Mouse (Mus musculus) adrenal gland, adult (tissue): ENCODE data around the gene Tcf15.

Source experiments
- DNase-seq, 2 experiments: peaks; one replicate each; pipeline ENCODE4 v3.0.0; 2022 to 2023; ENCODE audit warnings: low spot score in 1 of 2; ENCODE audit not compliant: inconsistent age in 2 of 2

The Tcf15 gene

DNA sequence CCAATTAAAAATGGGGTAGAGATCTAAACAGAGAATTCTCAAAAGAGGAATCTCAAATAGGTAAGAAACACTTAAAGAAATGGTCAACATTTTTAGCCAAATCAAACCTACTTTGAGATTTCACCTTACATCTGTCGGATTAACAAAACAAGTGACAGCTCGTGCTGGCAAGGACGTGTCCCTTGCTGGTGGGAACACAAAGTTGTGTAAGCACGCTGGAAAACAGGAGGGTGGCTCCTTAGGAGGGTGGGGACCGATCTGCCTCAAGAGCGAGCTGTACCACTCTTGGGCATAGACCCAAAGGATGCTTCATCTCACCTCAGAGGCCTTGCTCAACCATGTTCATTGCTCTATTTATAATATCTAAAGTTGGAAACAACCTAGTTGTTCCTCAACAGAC lies 22.9 kb downstream of the Tcf15 start:
- no peak for DNase-seq

DNA sequence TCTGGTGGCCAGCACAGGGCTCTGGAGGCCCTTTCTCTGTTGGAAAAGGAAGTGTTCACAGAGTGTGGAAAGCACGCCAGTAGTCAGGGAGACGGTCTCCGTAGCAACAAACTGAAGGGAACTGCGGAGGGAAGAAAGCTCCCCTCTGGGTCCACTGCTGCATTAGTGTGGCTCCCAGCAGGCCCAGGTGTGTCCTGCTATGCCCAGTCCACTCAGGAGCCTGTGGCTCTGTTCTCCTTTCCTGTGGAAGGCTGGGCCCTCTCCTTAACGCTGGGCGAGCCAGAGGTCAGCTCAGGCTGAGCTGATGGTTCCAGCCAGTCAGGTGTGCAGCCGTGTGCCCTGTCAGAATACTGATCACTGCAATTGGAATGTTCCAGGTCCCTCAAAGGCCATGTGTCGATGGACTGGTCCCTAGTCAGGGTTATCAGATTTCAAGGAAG lies 24.5 kb downstream of the Tcf15 start:
- peak in 1 of 2 experiments; percentile 55 for DNase-seq

DNA sequence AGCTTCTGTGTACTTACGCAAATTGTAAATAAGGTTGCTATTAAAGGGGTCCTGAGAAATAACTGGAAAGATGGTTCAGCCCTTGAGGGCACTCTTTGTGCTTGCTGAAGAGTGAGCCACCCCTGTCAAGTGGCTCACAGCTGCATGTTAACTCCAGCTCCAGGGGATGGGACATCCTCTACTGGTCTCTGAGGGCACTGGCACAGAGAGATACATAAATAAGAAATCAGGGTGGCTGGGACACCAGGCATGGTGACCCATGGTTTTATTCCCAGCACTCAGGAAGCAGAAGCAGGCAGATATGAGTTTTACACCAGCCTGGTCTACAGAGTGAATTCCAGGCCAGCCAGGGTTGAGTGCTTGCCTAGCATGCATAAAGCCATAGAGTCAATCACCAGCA lies 26.0 kb downstream of the Tcf15 start:
- no peak for DNase-seq

DNA sequence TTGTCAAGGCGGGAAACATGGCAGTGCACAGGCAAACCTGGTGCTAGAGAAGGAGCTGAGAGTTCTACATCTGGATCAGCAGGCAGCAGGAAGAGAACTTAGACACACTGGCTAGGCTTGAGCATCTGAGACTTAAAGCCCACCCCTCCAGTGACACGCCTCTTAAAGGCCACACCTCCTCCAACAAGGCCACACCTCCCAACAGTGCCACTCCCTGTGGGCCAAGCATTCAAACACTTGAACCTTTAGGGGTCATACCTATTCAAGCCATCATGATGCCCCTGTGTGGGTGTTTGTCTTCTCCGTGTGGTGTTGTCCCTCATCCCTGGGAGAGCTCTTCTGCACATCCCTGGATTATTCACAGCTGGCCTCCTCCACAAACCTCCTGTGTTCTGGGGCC lies 31.5 kb downstream of the Tcf15 start:
- DNase-seq: no peak

DNA sequence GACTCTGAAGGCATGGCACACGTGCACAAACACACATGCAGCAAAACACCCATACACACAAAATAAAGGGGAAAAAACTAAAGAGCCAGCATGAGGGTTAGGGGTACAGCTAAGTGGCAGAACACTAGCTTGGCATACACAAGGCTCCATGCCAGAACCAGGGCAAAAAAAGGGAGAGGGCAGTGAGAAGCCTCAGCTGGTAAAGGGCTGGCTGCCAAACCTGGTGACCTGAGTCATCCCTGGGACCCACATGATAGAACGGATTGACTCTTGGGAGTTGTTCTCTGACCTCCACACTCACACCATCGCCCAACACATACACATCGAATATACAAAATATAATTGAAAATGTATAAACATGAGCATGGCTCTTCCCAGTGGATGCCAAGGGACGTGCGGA lies 33.3 kb downstream of the Tcf15 start:
- peak in 1 of 2 experiments; percentile 42 for DNase-seq

DNA sequence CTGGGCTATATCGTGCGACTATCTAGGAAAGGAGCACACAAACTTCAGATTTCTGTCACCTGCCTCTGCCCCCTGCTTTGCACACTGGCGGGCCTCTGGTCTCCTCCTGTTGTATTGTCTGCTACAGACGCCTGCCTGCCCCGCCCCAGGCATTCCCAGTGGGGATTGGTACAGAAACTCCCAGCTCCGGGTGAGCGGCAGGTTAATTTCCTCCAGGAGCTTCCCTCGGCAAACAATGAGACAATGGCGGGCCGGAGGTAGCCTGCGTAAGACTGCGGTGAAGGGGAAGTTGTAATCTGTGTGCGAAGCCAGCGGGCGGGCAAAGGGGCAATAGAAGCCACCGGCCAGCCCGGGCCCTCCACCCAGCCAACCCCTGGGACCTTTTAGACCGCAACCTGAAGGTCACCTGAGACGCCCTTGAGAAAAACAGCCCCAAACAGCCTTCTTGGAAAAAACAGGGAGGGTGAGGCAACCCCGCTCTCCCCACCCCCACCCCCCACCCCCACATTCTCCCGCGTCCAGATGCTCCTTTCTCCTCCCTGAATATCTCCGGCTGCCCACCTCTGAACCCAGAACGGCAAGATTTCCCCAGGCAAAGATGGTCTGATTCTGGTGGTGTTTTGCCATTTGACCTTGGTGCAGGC lies 33.9 kb downstream of the Tcf15 start:
- peak; percentile 42 to 59 for DNase-seq

DNA sequence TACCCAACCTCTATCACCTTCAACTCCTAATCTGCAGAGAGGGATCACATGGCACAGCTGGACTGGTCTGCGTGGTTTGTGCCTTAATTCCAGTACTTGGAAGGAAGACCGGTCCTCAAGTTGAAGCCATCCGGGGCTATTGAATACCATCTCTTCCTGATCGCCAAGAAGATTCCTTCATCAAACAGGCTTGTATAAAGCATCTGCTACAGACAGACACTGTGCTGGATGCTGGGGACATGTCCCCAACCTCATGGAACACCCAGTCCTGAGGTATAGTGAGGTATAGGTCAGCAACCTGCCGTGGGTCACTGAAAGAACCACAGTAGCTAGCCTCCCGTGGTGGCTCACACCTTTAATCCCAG lies 34.4 kb downstream of the Tcf15 start:
- no peak for DNase-seq

DNA sequence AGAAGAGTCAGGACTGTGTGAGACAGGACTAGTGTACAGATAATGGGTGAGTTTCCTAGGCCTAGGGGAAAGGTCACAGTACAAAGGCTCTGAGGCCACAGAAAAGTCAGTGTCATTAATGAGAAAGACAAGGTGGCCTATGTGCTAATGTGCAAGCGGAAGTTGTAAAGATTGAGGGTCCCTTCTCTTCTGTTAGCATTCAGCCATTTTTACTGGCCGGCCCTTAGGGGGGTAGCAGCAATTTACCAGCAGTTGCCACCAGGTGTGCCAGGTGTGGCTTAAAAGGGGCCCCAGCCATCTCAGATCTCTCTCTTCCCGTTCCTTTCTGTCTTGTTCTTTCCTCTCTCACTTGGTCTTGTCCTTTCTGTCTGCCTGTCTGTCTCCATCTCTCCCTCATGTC lies 35.0 kb downstream of the Tcf15 start:
- DNase-seq: no peak

DNA sequence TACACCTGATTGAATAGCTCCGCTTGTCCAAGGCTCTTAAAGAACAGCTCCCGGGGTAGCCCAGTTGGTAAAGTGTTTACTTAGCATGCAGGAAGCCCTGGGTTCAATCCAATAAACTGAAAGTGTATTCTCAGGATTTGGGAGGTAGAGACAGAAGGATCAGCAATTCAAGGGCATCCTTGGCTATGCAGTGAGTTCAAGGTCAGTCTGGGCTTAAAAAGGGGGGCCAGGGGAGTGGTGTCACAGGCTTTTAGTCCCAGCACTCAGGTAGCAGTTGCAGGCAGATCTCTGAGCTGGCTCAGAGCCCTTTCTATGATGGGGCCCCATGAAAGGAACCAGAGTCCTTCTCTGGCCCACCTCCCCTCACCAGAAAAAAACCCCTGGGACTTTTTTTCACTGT lies 35.9 kb downstream of the Tcf15 start:
- no peak for DNase-seq

DNA sequence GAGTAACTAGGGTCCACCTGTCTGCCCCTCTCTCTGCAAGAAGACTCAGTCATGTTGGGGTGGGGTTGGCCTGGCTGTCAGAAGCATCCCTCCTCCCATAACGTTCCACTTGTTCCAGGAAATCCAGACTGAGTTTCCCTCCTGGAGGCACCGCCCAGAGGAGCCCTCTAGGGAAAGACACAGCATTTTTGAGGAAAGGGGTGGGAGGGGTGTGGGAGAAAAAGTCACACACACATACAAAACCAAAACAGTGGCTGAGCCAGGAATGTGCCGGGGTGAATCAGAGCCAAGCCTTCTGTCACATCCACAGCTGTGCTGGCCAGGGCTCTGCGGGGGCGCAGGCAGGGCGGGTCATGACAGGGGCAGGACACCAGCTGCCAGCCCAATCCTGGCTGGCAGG lies 37.0 kb downstream of the Tcf15 start:
- peak; percentile 74 to 80 for DNase-seq

DNA sequence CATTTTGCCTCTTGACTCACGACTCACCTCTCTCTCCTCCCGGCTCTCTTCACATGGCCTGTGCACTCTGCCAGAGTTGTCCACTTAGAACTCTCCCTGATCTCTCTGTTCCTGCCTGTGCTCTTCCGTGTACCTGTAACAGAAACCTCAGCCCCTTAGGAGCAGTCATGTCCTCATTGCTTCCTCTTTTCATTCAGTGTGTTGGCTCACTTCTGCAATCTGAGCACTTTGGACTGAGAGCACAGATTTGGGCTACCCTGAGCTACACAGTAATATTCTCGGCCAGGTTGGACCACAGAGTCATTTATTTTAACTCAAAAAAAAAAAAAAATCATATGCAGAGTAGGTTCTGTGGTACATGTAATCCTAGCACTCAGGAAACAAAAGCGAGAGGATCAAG lies 43.8 kb downstream of the Tcf15 start:
- no peak for DNase-seq

DNA sequence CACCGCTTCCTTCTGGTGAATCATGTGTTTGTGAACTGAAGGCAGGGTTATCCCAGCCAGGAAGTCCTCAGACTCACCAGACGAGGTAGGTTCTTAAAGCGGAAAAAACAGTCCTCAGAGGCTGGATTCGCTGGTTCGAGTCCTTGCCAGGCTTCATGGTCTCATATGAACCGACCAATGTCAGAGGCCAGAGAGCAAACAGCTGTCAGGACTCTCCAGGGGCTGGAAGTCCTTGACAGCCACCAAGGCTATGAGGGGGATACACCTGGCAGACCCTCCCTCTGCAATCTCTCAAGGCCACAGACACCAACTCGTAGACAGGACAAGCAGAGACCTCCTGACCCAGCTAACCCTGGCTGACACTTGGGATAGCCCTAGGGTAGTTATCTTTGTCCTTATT lies 45.9 kb downstream of the Tcf15 start:
- DNase-seq: no peak

DNA sequence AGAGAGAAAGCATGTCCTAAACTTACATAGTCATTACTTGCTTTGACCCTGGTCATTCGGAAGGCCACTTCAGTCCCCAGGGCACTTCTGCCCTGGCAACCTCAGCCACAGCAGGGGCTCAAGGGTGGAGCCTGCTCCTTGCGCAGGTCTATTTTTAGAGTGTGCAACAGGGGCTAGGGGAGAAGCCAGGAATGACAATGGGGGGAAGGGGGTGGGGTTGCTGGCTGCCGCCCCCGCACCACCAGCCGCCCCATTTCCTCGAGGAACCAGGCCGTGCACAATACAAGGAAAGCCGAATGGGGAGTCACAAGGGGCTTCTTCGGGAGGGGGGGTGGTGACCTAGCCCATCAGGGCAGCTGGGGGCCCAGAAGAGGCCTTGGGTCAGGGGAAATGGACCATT lies 46.3 kb downstream of the Tcf15 start:
- no peak for DNase-seq

DNA sequence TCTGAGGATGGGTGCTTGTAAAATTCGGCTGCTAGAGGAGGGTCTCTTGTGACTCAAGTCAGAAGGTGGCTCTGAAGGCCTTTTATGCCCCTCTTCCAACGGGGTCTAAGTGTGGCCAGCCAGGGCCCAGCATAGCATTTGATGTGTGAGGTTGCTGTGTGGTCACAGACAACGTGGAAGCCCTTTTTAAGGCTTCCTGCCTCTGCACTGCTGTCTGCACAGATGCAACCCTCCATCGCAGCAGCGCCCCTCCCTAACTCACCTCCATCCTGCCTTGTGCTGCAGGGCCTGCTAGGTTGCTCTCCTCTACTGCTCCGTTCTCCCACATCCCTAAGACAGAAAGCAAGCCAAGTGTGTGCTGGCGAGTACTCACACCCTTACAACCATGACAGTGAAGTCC lies 46.8 kb downstream of the Tcf15 start:
- DNase-seq: no peak

DNA sequence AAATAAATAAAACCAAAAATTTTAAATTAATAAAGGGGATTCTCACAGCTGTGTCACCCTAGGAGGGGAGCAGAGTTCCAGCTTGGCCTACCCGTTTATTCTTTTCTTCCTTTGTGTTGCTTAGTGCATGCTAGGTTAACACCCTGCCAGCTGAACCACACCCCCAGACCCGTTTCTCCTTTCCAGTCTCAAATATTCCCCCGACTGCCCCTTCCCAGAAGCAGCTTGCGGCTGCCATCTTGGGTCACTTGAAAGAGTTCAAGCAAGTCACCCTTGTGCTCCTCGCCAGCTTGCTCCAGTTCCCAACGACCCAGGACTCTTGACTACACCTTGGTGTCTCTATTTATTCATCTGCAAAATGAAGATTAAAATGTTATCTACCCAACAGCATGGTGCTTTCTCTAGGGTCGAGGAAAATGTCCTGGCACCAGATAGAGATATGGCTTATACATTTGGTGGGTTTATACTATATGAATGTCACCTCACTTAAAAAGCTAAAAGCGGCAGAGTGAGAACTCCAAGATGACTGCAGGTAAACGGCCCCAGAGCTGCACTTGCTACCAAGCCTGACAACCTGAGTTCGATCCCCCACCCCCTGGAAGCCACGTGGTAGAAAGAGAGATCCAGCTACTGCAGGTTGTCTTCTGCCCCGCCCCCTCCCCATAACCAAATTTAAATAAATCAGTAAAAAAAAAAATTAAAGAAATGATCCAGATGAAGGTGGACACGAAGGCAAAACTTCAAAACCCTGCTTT lies 49.4 kb downstream of the Tcf15 start:
- no peak for DNase-seq

DNA sequence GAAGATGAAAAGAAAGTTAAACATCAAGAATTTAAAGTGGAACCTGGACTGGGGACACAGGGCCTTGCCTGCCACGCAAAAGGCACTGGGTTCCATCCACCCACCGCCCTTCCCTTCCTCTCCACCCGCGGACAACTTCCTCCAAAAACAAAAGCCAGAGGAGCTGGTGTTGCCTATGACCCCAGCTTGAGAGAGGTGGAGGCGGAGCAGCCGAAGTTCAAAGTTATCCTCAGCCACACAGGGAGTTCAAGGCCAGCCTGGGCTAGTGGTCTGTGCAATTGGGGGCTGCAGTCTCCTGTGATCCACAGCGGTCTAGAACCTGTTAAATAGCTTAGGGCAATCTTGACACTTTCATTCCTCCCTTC lies 50.0 kb downstream of the Tcf15 start:
- no peak for DNase-seq

DNA sequence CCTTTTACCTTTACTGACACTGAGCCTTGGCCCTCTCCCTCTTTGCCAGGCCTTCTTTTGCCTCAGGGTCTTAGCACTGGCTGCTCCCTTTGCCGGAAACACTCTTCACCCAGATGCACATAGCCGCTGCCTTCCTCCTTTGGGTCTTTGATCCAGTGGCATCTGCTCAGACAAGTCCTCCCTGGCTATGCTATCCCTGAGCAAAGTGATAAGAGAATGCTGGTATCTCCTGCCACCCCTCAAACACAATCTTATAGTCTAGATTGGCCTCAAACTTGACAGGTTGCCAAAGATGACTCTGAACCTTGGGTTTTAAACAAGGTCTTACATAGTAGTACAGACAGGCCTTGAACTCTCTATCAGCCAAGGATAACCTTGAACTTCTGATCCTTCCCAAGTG lies 51.2 kb downstream of the Tcf15 start:
- no peak for DNase-seq

DNA sequence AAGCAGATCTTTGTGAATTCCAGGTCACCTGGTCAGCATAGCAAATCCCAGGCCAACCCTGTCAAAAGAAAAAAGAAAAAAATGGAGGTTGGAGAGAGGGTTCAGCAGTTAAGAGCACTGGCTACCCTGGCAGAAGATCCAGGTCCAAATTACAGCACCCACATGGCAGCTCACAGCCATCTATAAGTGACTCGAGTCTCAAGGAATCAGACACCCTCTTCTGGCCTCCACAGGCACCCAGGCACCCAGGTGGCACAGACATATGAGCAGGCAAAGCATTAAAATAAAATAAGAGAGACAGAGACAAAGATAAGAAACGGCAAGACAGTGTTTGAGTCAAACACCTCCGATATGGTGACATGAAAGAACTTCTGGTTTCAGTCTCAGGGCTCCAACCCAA lies 53.5 kb downstream of the Tcf15 start:
- DNase-seq: no peak

DNA sequence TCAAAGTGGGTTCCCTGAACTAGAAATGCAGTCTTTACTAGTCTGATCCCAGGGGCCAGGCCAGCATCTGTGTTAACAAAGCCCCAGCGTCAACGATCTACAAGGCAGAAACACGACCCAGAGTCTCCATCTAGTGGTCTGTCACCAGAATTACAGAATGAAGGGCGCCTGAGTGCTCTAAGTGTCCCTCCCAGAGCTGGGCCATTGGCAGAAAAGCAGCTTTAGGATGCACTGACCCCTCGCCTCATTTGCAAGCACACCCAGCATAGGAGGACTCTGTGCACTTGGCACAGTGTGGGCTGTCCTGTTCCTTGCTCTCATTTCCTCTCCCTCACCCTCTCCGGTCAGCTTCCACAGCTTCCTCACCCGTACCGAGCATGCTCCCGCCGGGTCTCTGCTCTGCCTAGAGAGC lies 53.9 kb downstream of the Tcf15 start:
- peak; percentile 65 to 91 for DNase-seq
